Mouse (Mus musculus): ENCODE measurements at regions not wholly inside any gene's neighbourhood (a gene's known extent, or its start where the extent isn't known, plus 50 kb on each side); places are given as distances from the start of the nearest gene placed in this dataset.

GRCm38 (mm10) chr1:150160314-150160713 is 60.5 kb downstream of the Ptgs2 start:
- H3K4me3 ChIP-seq (ENCODE audit: insufficient read depth, poor library complexity, severe bottlenecking) = no peak overlapping the region
- no peaks in the 10 kb centered on the region for H3K27me3 ChIP-seq (ENCODE audit: control insufficient read depth, insufficient read depth, insufficient read length)
- H3K36me3 ChIP-seq (ENCODE audit: control insufficient read depth, insufficient read depth) = peaks cover 16% of the 10 kb centered on the region
- H3ac ChIP-seq (ENCODE audit: control insufficient read depth, insufficient read length, low read depth) = no peak overlapping the region
- no peak for TF ChIP-seq MAX (IDR thresholded peaks at IDR 0.05)
- no peak for TF ChIP-seq MYOG (IDR thresholded peaks at IDR 0.05; ENCODE audit: control insufficient read depth, extremely low read depth, insufficient read length)
- no peak for TF ChIP-seq FOSL1 (IDR thresholded peaks at IDR 0.05; ENCODE audit: insufficient read depth, low read length, poor library complexity, severe bottlenecking)
- TF ChIP-seq MYOD1 (IDR thresholded peaks at IDR 0.05; ENCODE audit: control insufficient read depth, insufficient read length, low read depth) = no peak
- no peak for TF ChIP-seq CEBPB (IDR thresholded peaks at IDR 0.05; ENCODE audit: low read depth)
- TF ChIP-seq CTCF (IDR thresholded peaks at IDR 0.05; ENCODE audit: control insufficient read depth, insufficient read depth, insufficient read length) = no peak
- no peak for TF ChIP-seq USF1 (IDR thresholded peaks at IDR 0.05; ENCODE audit: low read depth)
- peaks cover 12% of the 10 kb centered on the region for H3K79me3 ChIP-seq (ENCODE audit: low read depth)
- peaks cover 14% of the 10 kb centered on the region for H3K79me2 ChIP-seq (ENCODE audit: control insufficient read depth, insufficient read depth)

GRCm38 (mm10) chr1:150164890-150165596 is 65.2 kb downstream of the Ptgs2 start:
- TF ChIP-seq MYOG (IDR thresholded peaks at IDR 0.05; ENCODE audit: control insufficient read depth, extremely low read depth, insufficient read length) = no peak
- peak; percentile 95 for TF ChIP-seq CEBPB (IDR thresholded peaks at IDR 0.05; ENCODE audit: low read depth)
- TF ChIP-seq MAX (IDR thresholded peaks at IDR 0.05) = peak; percentile 81
- Histone ChIP-seq H3K36me3 (ENCODE audit: control insufficient read depth, insufficient read depth) (peaks cover 16% of the 10 kb centered on the region), H3K27me3 (ENCODE audit: control insufficient read depth, insufficient read depth, insufficient read length) (no peaks in the 10 kb centered on the region), H3K79me3 (ENCODE audit: low read depth) (peaks cover 12% of the 10 kb centered on the region), H3K79me2 (ENCODE audit: control insufficient read depth, insufficient read depth) (peaks cover 14% of the 10 kb centered on the region), H3ac (ENCODE audit: control insufficient read depth, insufficient read length, low read depth) (peak overlapping the region; percentile 64), H3K4me3 (ENCODE audit: insufficient read depth, poor library complexity, severe bottlenecking) (peak overlapping the region; percentile 26)

GRCm38 (mm10) chr1:150165597-150165973 is 65.8 kb downstream of the Ptgs2 start:
- H3K4me3 ChIP-seq (ENCODE audit: insufficient read depth, poor library complexity, severe bottlenecking) = no peak overlapping the region
- H3ac ChIP-seq (ENCODE audit: control insufficient read depth, insufficient read length, low read depth) = no peak overlapping the region
- peaks cover 14% of the 10 kb centered on the region for H3K79me2 ChIP-seq (ENCODE audit: control insufficient read depth, insufficient read depth)
- H3K79me3 ChIP-seq (ENCODE audit: low read depth) = peaks cover 12% of the 10 kb centered on the region
- H3K27me3 ChIP-seq (ENCODE audit: control insufficient read depth, insufficient read depth, insufficient read length) = no peaks in the 10 kb centered on the region
- no peak for TF ChIP-seq CEBPB (IDR thresholded peaks at IDR 0.05; ENCODE audit: low read depth)
- TF ChIP-seq FOSL1 (IDR thresholded peaks at IDR 0.05; ENCODE audit: insufficient read depth, low read length, poor library complexity, severe bottlenecking) = no peak
- TF ChIP-seq USF1 (IDR thresholded peaks at IDR 0.05; ENCODE audit: low read depth) = no peak
- TF ChIP-seq MYOG (IDR thresholded peaks at IDR 0.05; ENCODE audit: control insufficient read depth, extremely low read depth, insufficient read length) = no peak
- no peak for TF ChIP-seq MYOD1 (IDR thresholded peaks at IDR 0.05; ENCODE audit: control insufficient read depth, insufficient read length, low read depth)
- no peak for TF ChIP-seq MAX (IDR thresholded peaks at IDR 0.05)
- no peak for TF ChIP-seq CTCF (IDR thresholded peaks at IDR 0.05; ENCODE audit: control insufficient read depth, insufficient read depth, insufficient read length)
- H3K36me3 ChIP-seq (ENCODE audit: control insufficient read depth, insufficient read depth) = peaks cover 11% of the 10 kb centered on the region

GRCm38 (mm10) chr1:150167172-150167571 is 67.3 kb downstream of the Ptgs2 start:
- no peak for TF ChIP-seq MYOD1 (IDR thresholded peaks at IDR 0.05; ENCODE audit: control insufficient read depth, insufficient read length, low read depth)
- no peak for TF ChIP-seq USF1 (IDR thresholded peaks at IDR 0.05; ENCODE audit: low read depth)
- no peak for TF ChIP-seq MAX (IDR thresholded peaks at IDR 0.05)
- no peak for TF ChIP-seq CEBPB (IDR thresholded peaks at IDR 0.05; ENCODE audit: low read depth)
- TF ChIP-seq MYOG (IDR thresholded peaks at IDR 0.05; ENCODE audit: control insufficient read depth, extremely low read depth, insufficient read length) = no peak
- no peak for TF ChIP-seq FOSL1 (IDR thresholded peaks at IDR 0.05; ENCODE audit: insufficient read depth, low read length, poor library complexity, severe bottlenecking)
- TF ChIP-seq CTCF (IDR thresholded peaks at IDR 0.05; ENCODE audit: control insufficient read depth, insufficient read depth, insufficient read length) = no peak
- no peak overlapping the region for H3K4me3 ChIP-seq (ENCODE audit: insufficient read depth, poor library complexity, severe bottlenecking)
- H3K36me3 ChIP-seq (ENCODE audit: control insufficient read depth, insufficient read depth) = no peaks in the 10 kb centered on the region
- no peaks in the 10 kb centered on the region for H3K27me3 ChIP-seq (ENCODE audit: control insufficient read depth, insufficient read depth, insufficient read length)
- H3K79me3 ChIP-seq (ENCODE audit: low read depth) = peaks cover 12% of the 10 kb centered on the region
- no peak overlapping the region for H3ac ChIP-seq (ENCODE audit: control insufficient read depth, insufficient read length, low read depth)
- peaks cover 14% of the 10 kb centered on the region for H3K79me2 ChIP-seq (ENCODE audit: control insufficient read depth, insufficient read depth)

- Histone ChIP-seq H3K79me2 (ENCODE audit: control insufficient read depth, insufficient read depth) (no peaks in the 10 kb centered on the region), H3K4me3 (ENCODE audit: insufficient read depth, poor library complexity, severe bottlenecking) (no peak overlapping the region), H3K79me3 (ENCODE audit: low read depth) (no peaks in the 10 kb centered on the region), H3ac (ENCODE audit: control insufficient read depth, insufficient read length, low read depth) (no peak overlapping the region), H3K36me3 (ENCODE audit: control insufficient read depth, insufficient read depth) (no peaks in the 10 kb centered on the region), H3K27me3 (ENCODE audit: control insufficient read depth, insufficient read depth, insufficient read length) (no peaks in the 10 kb centered on the region)
- TF ChIP-seq CTCF (IDR thresholded peaks at IDR 0.05; ENCODE audit: control insufficient read depth, insufficient read depth, insufficient read length) (no peak), MYOD1 (IDR thresholded peaks at IDR 0.05; ENCODE audit: control insufficient read depth, insufficient read length, low read depth) (no peak), FOSL1 (IDR thresholded peaks at IDR 0.05; ENCODE audit: insufficient read depth, low read length, poor library complexity, severe bottlenecking) (no peak), USF1 (IDR thresholded peaks at IDR 0.05; ENCODE audit: low read depth) (no peak), MAX (IDR thresholded peaks at IDR 0.05) (no peak), MYOG (IDR thresholded peaks at IDR 0.05; ENCODE audit: control insufficient read depth, extremely low read depth, insufficient read length) (no peak), CEBPB (IDR thresholded peaks at IDR 0.05; ENCODE audit: low read depth) (no peak)
Measured at GRCm38 (mm10) chr1:150174204-150174603, 74.4 kb downstream of the Ptgs2 start.

Measured in C2C12 (cell line).